Comparison of ENCODE assay signal across 8 mouse cellular contexts in genomic region chr9:116489787-116490186, GRCm38 (mm10).
A peak's percentile ranks its signal among the peaks of the same experiment; 100 is the strongest.
DNase-seq lines count a peak whose midpoint lies in the region; ATAC-seq and TF ChIP-seq lines count a peak whose summit lies in the region.

No protein-coding gene starts in this region.

- H3K4me1 ChIP-seq in forebrain, postnatal 0 days (ENCODE audit: insufficient read depth): no peaks in the 10 kb centered on the region
- H3K4me1 ChIP-seq in forebrain, embryonic 10.5 days: no peaks in the 10 kb centered on the region
- H3K4me1 ChIP-seq in neural tube, embryonic 15.5 days: no peaks in the 10 kb centered on the region
- no peaks in the 10 kb centered on the region; the same call in 1 of the 2 replicates for H3K4me1 ChIP-seq in limb, embryonic 14.5 days (ENCODE audit: control insufficient read depth, insufficient read depth, low read length)

- H3K27ac ChIP-seq in forebrain, postnatal 0 days (ENCODE audit: low read depth, low read length): no peak overlapping the region
- no peak overlapping the region for H3K27ac ChIP-seq in forebrain, embryonic 10.5 days
- no peak overlapping the region for H3K27ac ChIP-seq in neural tube, embryonic 15.5 days (replicated peaks)
- H3K27ac ChIP-seq in limb, embryonic 14.5 days (replicated peaks; ENCODE audit: low read depth, low read length): no peak overlapping the region

- H3K4me3 ChIP-seq in forebrain, postnatal 0 days (ENCODE audit: low read depth, low read length): no peak overlapping the region
- H3K4me3 ChIP-seq in forebrain, embryonic 10.5 days: no peak overlapping the region
- no peak overlapping the region for H3K4me3 ChIP-seq in neural tube, embryonic 15.5 days (replicated peaks)
- no peak overlapping the region for H3K4me3 ChIP-seq in limb, embryonic 14.5 days (replicated peaks; ENCODE audit: low read length)

- no peak for ATAC-seq in forebrain, postnatal 0 days
- no peak for ATAC-seq in neural tube, embryonic 15.5 days (ENCODE audit: low FRiP score)
- no peak for ATAC-seq in limb, embryonic 14.5 days (ENCODE audit: low FRiP score, low read depth)
- no peak for ATAC-seq in erythroblast, adult 5-6 weeks (replicated peaks; ENCODE audit: low FRiP score, poor library complexity, severe bottlenecking)

- DNase-seq in forebrain, postnatal 0 days: peak; percentile 38
- DNase-seq in forebrain, embryonic 10.5 days (ENCODE audit: extremely low spot score, low spot score): no peak
- DNase-seq in neural tube, embryonic 10.5 days (ENCODE audit: extremely low spot score, low spot score): peak; percentile 38
- peak; percentile 49 for DNase-seq in embryo, embryonic 10.5 days (ENCODE audit: low spot score)
- peak; percentile 27 for DNase-seq in limb, embryonic 14.5 days (ENCODE audit: low spot score)
- peak; percentile 27 for DNase-seq in splenic B cell, adult 2 months (ENCODE audit: low read depth, low spot score)

- TF ChIP-seq CTCF in forebrain, postnatal 0 days (IDR thresholded peaks at IDR 0.05; ENCODE audit: low read depth): peak; percentile 68

- H3K27me3 ChIP-seq in forebrain, postnatal 0 days (ENCODE audit: insufficient read depth, low read length): no peaks in the 10 kb centered on the region
- H3K27me3 ChIP-seq in forebrain, embryonic 10.5 days (ENCODE audit: poor library complexity, severe bottlenecking): no peaks in the 10 kb centered on the region
- H3K27me3 ChIP-seq in neural tube, embryonic 15.5 days (replicated peaks): no peaks in the 10 kb centered on the region
- H3K27me3 ChIP-seq in limb, embryonic 14.5 days (ENCODE audit: control insufficient read depth, insufficient read depth, low read length): no peaks in the 10 kb centered on the region
- H3K27me3 ChIP-seq in splenic B cell, adult 2 months (ENCODE audit: control insufficient read depth, insufficient read depth, low read length, poor library complexity, severe bottlenecking): no peaks in the 10 kb centered on the region

- no peak overlapping the region for H3K4me2 ChIP-seq in forebrain, postnatal 0 days (ENCODE audit: low read depth)
- no peak overlapping the region for H3K4me2 ChIP-seq in neural tube, embryonic 15.5 days
- H3K4me2 ChIP-seq in limb, embryonic 14.5 days (replicated peaks; ENCODE audit: low read depth, low read length, severe bottlenecking): no peak overlapping the region

- no peaks in the 10 kb centered on the region for H3K36me3 ChIP-seq in forebrain, postnatal 0 days (ENCODE audit: insufficient read depth)
- no peaks in the 10 kb centered on the region for H3K36me3 ChIP-seq in forebrain, embryonic 10.5 days (replicated peaks)
- no peaks in the 10 kb centered on the region for H3K36me3 ChIP-seq in neural tube, embryonic 15.5 days
- no peaks in the 10 kb centered on the region for H3K36me3 ChIP-seq in limb, embryonic 14.5 days (ENCODE audit: control insufficient read depth, insufficient read depth, low read length)
- H3K36me3 ChIP-seq in splenic B cell, adult 2 months (ENCODE audit: control insufficient read depth, insufficient read depth, low read length, poor library complexity, severe bottlenecking): no peaks in the 10 kb centered on the region

- WGBS in forebrain, postnatal 0 days: 64% methylated on average over 4 of the region's 4 CpGs
- 71% methylated on average over 4 of the region's 4 CpGs for WGBS in forebrain, embryonic 10.5 days
- WGBS in neural tube, embryonic 15.5 days: 56% methylated on average over 4 of the region's 4 CpGs
- WGBS in limb, embryonic 14.5 days: 55% methylated on average over 4 of the region's 4 CpGs

- TF ChIP-seq POLR2A in limb, embryonic 14.5 days (IDR thresholded peaks at IDR 0.05; ENCODE audit: borderline replicate concordance, extremely low read depth, insufficient read depth, insufficient read length): no peak

- H3K9ac ChIP-seq in forebrain, postnatal 0 days: no peak overlapping the region
- H3K9ac ChIP-seq in neural tube, embryonic 15.5 days (replicated peaks): no peak overlapping the region
- H3K9ac ChIP-seq in limb, embryonic 14.5 days (ENCODE audit: low read depth, low read length, severe bottlenecking): no peak overlapping the region

- no peaks in the 10 kb centered on the region for H3K9me3 ChIP-seq in forebrain, postnatal 0 days (ENCODE audit: low read length)
- H3K9me3 ChIP-seq in forebrain, embryonic 10.5 days: peaks cover 15% of the 10 kb centered on the region; the same call in 1 of the 2 replicates
- no peaks in the 10 kb centered on the region for H3K9me3 ChIP-seq in neural tube, embryonic 15.5 days (replicated peaks)
- H3K9me3 ChIP-seq in limb, embryonic 14.5 days (ENCODE audit: control insufficient read depth, low read length): peaks cover 10% of the 10 kb centered on the region
